ENCODE assay signal across 35 mouse cellular contexts in the genomic region with DNA sequence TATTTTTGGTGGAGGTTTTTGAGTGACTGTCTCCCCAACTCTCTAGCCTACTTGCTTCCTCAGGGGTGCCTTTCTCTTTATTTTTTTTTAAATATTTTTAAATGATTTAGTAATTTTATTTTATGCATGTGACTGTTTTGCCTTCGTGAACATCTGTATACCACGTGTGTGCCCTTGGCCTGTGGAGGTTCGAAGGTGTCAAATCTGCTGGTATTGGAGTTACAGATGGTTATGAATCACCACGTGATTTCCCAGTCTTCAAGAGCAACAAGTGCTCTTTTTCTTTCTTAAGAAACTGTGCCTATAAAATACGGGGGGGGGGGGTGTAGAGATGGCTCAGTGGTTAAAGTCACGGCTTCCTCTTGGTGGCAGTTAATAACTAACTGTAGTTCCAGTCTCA. TPM values are rescaled to one million over a fixed set of nuclear protein-coding genes. Genes with fewer than 3 reads are reported as not detected.
"Had no signal": no experiment of that assay in that cellular context is flagged by ENCODE, and none has a peak within 500 bp of the region (broad histone marks: within the 10 kb centered on the region; RNA-seq: fewer than 3 reads in every experiment).

No protein-coding gene starts in this region.

- H3K27me3 ChIP-seq: embryonic facial prominence, embryonic 12.5 days; embryonic facial prominence, embryonic 13.5 days; embryonic facial prominence, embryonic 15.5 days; forebrain, embryonic 12.5 days; forebrain, embryonic 13.5 days; forebrain, embryonic 15.5 days had no signal

- H3K27ac ChIP-seq: embryonic facial prominence, embryonic 10.5 days; embryonic facial prominence, embryonic 12.5 days; embryonic facial prominence, embryonic 13.5 days; embryonic facial prominence, embryonic 15.5 days; forebrain, embryonic 10.5 days; forebrain, embryonic 12.5 days; forebrain, embryonic 13.5 days; forebrain, embryonic 15.5 days; gastrocnemius, adult 2 months; heart, adult 2 months; heart, embryonic 10.5 days had no signal

- DNase-seq: cerebellum, postnatal 10 days; cerebellum, postnatal 14 days; cerebellum, postnatal 25 days; cerebellum, postnatal 36 days; embryo, embryonic 11 days; forebrain, postnatal 0 days; gastrocnemius, adult 2 months; gastrocnemius, postnatal 10 days; gastrocnemius, postnatal 14 days; gastrocnemius, postnatal 25 days; gastrocnemius, postnatal 36 days; heart, adult 18-20 months; heart, adult 2 months had no signal

- H3K4me3 ChIP-seq: embryonic facial prominence, embryonic 10.5 days; embryonic facial prominence, embryonic 12.5 days; embryonic facial prominence, embryonic 13.5 days; embryonic facial prominence, embryonic 15.5 days; erythroblast, embryonic 14.5 days; forebrain, embryonic 10.5 days; forebrain, embryonic 12.5 days; forebrain, embryonic 13.5 days; forebrain, embryonic 15.5 days; gastrocnemius, adult 2 months; heart, adult 2 months; heart, embryonic 10.5 days had no signal

- H3K36me3 ChIP-seq: embryonic facial prominence, embryonic 10.5 days; embryonic facial prominence, embryonic 12.5 days; embryonic facial prominence, embryonic 13.5 days; embryonic facial prominence, embryonic 15.5 days; forebrain, embryonic 10.5 days; forebrain, embryonic 12.5 days; forebrain, embryonic 15.5 days; heart, embryonic 10.5 days had no signal

- H3K4me1 ChIP-seq: embryonic facial prominence, embryonic 12.5 days; embryonic facial prominence, embryonic 15.5 days; forebrain, embryonic 12.5 days; forebrain, embryonic 13.5 days; forebrain, embryonic 15.5 days had no signal

RNA-seq across cellular contexts. Expression of a gene that starts 2.6 kb away (rescaled TPM):
- total RNA-seq: common myeloid progenitor, adult 5-6 weeks; forebrain, postnatal 0 days; gastrocnemius, adult 18-20 months; gastrocnemius, adult 2 months; gastrocnemius, adult 8-10 months; gastrocnemius, postnatal 10 days; gastrocnemius, postnatal 14 days; gastrocnemius, postnatal 25 days; gastrocnemius, postnatal 36 days; gastrocnemius, postnatal 4 days; granulocyte monocyte progenitor cell, adult 5-6 weeks; heart, adult 18-20 months; heart, adult 2 months; heart, adult 8-10 months had no signal
- polyA plus RNA-seq: cortical plate, adult 2 months; embryonic facial prominence, embryonic 10.5 days; embryonic facial prominence, embryonic 11.5 days; embryonic facial prominence, embryonic 13.5 days; embryonic facial prominence, embryonic 15.5 days; erythroblast, embryonic 14.5 days; forebrain, embryonic 10.5 days; forebrain, embryonic 11.5 days; forebrain, embryonic 12.5 days; forebrain, embryonic 13.5 days; forebrain, embryonic 14.5 days; forebrain, embryonic 15.5 days; forebrain, embryonic 16.5 days; forebrain, postnatal 0 days; frontal cortex, adult 2 months; heart, embryonic 10.5 days had no signal

RNA-seq across cellular contexts. Expression of a gene that starts 42.2 kb away (rescaled TPM):
- total RNA-seq: common myeloid progenitor, adult 5-6 weeks; gastrocnemius, adult 18-20 months; gastrocnemius, adult 8-10 months; gastrocnemius, postnatal 25 days; gastrocnemius, postnatal 36 days; heart, adult 18-20 months; heart, adult 2 months had no signal
- polyA plus RNA-seq: erythroblast, embryonic 14.5 days had no signal
